Mouse (Mus musculus) lung, adult 2 months (tissue): ENCODE results near the gene Eed.

Source experiments
- CTCF ChIP-seq: fragments of 200-500 bp; IDR thresholded peaks from 2 replicates; pipeline ENCODE4 v1.5.1; 2011; ENCODE audit warnings: mild to moderate bottlenecking, low read length, control low read depth; ENCODE audit not compliant: insufficient read depth
- POLR2A ChIP-seq: fragments of 200-500 bp; IDR thresholded peaks from 2 replicates; pipeline ENCODE4 v1.6.1; 2011; ENCODE audit warnings: low read depth, mild to moderate bottlenecking, control low read depth, low read length, borderline replicate concordance; ENCODE audit errors: extremely low read depth

- TF ChIP-seq CTCF (no peak), POLR2A (no peak)
These were observed 24.0 kb upstream of the Eed start for GRCm38 (mm10) chr7:90004781-90005180.
